Mouse (Mus musculus) testis, postnatal 14 days (tissue): ENCODE data around the gene Fbxo47.

Experiments used
- DNase-seq: peaks from one replicate; pipeline ENCODE4 v3.0.0; 2021; ENCODE audit warnings: low spot score

Gene Fbxo47

DNA sequence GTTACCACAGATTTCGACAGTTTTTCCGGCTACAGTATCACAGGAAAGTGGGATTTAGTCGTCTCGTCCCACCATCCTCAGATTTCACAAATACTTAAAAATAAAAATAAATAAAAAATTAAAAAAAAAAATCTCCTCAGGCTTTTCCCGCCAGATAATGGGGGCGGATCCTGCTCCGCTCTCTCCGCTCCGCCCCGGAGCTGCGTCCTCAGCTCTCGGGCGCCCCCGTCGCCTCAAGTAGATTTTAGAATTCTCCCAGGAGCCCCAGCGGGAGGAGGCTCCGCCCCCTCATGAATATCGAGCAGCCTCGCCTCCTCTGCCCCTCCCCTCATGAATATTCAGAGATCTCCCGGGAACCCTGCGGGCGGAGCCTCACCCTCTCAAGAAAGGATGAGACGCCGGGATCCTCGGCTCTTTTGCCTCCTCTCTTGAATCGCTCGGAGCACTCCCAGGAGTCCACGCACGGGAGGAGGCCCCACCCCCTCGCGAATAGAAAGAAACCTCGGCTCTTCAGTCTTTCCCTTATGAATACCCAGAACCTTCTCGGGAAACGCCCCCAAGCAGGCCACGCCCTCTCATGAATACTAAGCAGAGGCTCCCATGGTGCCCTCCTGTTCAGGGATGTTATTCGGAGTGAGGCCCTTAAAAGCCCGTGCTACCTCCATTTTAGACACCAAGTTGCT, at the start of gene Fbxo47:
TSS of gene Fbxo47 (minus strand) at position 237 of the 683 bp plus-strand sequence.
- peak; percentile 98 for DNase-seq

DNA sequence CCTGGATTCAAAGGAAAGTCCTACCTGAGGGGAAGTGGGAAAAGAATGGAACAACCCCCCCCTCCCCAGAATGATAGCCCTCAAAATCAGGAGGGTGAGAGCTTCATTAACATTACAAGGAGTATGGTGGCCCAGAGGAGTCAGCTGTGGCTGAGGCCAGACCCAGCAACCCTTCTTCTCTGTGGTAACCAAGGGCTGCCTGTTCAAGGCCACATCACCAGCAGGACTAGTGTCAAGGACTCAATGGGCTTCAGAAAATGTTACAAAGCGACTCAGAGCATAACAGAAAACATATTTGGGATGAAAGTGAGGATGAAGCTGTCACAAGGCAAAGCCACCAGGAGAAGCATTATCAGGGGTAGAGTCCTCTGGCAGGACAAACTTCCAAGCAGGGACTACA, 49.6 kb upstream of the Fbxo47 start:
- no peak for DNase-seq

DNA sequence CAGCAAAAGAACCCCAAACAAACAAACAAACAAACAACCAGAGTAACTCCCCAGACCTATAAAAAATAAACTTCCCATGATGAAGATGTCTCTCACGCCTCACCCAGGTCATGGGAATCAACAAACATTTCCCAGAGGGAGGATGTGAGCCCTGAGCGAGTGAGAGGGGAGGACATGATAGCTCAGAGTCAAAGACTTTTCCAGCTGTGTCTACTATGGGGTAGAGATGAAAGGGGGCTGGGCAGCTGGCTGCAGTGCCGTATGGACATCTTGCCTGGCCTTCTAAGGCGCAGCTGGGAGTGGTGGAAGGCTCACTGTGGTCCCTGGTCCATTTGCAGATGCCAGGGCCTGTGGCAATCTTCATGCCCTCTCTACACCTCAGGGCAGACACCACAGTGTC, 45.0 kb upstream of the Fbxo47 start:
- DNase-seq = no peak

DNA sequence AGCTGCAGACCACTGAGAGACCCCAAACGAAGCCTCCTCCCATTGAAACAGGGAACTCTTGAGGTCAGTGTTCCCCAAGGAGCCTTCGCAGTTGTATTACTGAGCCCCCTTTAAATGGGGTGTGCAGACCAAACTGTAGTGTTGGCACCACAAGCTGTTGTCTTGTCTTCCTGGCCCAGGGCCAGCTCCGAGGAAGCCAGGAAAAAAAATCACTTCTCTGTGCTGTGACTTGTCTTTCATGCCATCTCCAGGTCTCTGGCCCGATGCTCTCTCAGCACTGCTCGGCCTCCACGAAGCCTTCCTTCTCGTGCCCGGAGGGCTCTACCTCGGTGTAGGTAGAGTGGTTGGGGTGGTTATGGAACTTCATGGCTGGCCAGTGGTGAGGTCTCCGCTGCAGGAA, 40.3 kb upstream of the Fbxo47 start:
- DNase-seq = no peak

DNA sequence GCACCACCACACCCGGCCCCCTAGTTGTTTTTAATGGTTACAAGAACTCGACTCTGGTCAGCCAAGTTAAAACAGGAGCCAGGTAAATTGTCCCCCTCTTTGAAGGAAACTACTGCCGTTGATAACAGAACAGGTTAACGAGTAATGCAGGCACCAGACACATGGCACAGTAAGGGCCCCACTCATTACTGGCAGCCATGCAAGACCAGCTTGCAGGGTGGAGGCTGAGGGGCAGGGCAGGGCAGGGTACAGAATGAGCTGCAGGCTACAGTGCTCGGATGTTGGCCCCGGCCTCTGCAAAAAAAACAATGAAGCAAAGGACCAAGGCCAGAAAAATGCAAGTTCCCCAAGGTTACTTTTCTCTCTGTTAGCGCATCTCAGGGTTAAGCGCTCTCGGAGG, 39.7 kb upstream of the Fbxo47 start:
- DNase-seq = peak; percentile 22

DNA sequence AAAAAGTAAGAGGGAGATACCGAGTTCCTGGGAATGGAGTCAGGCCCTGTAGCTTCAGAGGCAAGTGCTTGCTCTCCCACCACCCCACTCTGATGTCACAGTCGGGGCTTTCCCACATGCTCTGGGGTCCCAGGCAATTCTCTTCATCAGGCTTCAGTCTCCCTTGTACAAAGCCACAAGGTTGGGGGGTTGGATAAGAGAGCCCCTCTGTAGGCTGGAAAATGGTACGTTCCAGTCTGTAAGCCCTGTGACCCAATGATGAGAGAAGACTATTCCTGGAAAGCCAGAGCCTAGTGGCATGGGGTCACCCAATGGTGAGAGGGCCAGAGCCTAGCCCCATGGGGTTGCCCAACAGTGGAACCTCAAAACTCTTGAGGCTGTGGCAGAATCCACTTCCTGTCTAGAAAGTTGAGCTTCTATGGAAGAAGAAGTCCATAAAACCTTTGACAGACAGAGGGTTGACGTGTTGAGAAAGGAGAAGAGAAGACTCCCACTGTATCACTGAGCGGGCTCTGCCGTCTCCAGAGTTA, 32.1 kb upstream of the Fbxo47 start:
- DNase-seq = no peak

DNA sequence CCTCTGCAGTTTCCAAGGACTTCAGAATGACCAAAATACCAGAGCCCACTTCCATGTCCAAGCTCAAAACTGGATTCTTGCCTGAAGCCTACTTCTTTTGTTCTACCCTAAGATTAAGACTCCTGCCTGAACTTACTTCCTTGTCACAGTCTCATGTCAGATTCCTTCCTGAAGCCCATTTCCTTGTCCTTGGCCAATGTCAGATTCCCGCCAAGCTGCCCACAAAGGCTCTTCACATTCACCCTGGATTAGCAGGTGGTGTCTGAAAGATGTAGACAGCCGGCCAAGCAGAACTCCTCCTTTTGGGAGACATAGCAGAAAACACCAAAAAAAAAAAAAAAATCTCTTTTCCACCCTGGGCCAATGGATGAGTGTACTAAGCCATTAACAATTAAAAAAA, 31.5 kb upstream of the Fbxo47 start:
- DNase-seq = no peak

DNA sequence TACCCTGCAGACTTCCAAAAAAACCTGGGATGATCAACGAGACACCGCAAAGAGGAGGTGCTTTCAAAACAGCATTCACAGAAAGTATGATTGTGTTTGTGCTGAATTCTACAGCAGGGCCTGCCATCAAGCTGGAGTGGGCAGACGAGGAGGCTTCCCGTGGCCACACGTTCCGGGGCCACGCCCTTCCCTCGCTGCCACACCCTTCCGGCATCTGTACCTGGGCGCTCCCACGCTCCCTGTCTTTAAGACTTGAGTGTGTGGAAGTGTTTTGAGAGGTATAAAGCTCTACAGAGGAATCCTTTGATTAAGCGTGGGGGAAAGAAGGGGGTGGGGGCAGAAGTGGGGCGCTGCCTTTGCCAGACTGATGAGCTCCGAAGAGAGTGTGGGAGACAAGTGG, 29.2 kb upstream of the Fbxo47 start:
- no peak for DNase-seq

DNA sequence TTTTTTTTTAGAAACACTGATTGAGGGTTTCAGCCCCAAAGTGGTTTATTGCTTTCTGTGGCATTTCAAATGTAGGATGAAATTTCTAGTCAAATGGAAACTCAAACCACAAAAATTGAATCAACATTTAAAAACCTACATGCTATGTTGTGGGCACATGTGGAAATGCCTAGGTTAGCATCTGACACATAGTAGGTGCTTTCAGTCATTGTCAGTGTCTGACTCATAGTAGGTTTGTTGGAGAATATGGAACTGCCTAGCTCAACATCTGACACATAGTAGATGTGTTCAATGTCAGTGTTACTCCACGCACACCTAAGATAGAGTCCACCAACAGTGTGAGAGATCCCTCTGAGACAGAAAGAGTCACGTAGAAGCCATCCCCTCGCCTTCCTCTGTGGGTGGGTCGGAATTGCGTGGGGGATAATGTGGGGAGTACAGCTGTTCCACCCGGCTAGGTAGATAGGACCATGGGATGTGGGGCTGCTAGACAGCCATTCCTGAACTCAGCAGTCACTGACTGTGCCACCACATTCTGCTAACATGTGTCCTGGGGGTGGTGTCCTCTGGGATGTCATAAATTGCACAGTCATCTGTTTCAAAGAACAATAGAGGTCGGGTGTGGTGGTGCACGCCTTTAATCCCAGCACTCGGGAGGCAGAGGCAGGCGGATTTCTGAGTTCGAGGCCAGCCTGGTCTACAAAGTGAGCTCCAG, 24.8 kb upstream of the Fbxo47 start:
- DNase-seq = no peak

DNA sequence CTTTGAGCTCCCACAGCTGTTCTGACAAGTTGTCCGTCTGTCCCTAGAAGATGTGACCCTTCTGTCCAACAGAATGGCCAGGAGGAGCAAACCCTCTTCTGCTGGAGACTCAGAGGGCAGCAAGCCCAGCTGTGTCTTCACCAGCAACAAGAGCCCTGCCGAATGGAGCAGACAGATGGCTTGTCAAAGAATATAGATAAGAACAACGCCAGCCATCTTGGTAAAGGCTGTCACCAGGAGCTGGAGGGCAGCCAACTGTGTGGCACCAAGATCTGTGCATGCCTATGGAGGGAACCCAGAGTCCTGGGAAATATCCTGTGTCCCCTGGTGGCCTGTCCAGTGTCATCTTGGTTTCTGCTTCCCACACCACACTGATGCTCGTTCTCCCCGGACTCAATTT, 24.0 kb upstream of the Fbxo47 start:
- DNase-seq = no peak

DNA sequence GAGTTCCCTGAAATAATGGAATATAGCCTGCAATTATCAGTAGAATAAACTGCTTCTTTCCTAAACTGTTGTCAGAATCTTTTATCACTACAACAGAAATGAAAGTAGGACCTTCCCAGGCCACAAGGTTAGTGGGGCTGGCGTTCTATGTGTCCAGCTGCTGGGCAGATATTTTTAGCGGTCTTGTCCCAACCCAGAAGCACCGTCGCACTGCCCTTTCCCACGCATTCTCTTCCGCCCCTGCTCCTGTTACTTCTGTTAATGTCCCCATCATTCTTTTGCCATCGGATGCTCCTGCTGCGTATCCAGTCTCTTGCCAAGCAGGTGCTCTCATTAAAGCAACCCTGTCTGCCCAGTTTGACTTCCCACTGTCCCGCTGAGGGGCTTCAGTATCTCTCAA, 23.0 kb upstream of the Fbxo47 start:
- DNase-seq = no peak

DNA sequence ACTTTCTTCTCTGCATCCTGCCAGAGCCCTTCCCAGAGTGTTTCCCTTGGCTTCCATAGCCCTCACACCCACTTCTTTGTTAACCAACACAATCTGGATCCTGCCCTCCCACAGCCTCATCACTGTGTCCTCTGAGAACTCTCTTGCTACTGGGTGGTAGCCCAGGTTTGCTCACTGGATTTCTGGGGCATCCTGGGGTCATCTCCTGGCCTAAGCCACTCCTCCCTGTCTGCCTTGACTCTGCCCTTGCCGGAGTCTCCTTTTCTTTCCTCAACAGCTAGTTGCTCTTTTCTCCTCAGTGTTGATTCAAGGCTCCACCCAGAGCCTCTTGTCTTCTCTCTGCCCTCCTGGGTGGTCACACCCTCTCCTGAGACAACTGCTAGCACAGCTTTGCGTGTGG, 22.0 kb upstream of the Fbxo47 start:
- no peak for DNase-seq

DNA sequence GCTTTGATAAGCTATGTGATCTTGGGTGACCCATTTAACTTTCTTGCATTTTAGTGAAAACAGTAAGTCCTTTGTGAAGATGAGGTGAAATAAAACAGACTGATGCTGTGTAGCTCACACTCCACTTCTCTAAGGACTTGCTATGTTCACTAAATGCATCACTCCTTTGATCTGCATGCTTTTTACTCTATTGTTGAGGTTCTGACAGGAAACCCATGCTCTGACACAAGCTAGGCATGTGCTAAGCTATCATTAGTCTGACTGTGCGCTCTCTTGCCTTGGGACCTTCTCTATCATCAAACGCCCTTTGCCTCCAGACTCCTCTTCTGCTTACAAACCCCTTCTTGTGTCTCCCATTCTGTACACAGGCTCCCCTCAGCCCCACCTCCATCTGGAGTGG, 21.6 kb upstream of the Fbxo47 start:
- DNase-seq = no peak

DNA sequence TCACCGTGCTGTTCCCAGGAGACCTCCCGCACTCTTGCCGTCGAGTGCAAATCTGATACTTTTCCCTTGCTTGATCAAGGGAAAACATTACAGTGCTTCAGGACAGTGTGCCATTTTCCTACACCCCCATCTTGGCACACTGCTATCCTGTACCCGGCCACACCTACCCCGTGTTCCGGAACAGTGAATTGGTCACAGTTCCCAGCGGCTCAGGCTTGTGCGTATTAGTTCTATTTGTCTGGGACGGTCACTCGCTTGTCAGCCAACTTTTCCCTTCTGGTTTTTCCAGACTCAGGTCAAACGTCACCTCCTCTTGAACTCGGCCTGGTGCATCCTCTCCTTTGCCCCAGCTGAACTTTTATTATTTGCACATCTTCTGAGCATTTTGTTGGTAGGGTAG, 20.8 kb upstream of the Fbxo47 start:
- no peak for DNase-seq

DNA sequence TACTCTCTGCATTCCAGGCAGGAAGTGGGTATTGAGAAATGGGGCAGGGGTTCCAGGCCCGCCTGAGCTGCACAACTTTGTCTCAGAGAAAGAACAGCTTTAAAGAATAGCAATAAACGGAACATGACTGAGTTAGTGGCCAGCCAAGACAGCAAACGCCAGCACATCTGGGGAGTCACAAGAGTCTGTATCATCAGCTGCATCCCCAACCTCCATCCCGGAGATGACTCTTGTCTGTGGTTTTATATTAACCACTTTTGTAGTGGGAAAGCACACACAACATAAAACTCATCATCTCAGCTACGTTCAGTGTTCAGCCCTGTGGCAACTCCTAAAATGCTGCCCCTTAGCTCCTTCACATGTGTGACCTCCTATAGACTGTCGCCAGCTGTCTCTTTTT, 17.9 kb upstream of the Fbxo47 start:
- DNase-seq = no peak

DNA sequence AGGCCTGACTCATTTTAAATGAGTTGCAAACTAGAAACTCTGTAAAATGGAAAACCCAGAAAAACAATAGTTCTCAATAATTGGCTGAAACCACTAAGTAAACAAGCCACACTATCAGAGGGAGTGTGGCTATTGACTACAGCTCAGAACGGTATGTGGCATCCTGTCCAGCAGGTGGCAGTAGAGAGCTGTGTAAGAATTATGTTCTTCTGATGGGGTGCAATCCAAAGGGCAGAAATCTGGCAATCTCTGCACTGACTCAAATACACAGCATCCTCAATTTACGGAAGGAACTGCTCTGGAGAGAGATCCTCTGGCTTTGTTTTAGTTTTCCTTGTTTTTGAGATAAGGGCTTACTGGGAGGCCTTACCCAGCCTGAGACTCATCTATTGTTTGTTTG, 15.9 kb upstream of the Fbxo47 start:
- DNase-seq = peak; percentile 75

DNA sequence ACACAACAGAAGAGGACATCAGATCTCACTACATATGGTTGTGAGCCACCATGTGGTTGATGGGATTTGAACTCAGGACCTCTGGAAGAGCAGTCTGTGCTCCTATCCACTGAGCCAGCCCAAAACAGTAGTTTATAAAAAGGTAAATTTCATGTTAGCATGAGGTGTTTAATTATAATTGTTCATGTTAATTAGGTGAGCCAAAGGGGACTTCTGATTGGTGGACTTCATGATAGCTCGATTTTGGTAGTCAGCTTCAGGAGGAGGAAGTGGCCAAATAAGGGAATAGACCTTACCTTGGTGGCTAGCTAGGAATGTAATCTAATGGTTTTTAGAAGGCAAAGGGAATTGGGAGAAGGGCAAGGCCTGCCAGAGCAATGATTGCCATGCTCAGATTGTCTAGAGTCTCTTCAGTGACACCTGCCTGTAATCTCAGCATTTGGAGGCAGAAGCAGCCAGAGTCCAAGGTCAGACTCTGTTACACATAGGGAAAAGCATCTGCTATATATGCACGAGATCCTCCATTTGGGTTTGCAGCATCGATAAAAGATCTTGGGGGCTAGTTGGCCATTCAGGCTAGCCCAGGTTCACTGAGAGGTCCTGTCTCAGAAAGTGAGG, 13.7 kb upstream of the Fbxo47 start:
- DNase-seq = no peak

DNA sequence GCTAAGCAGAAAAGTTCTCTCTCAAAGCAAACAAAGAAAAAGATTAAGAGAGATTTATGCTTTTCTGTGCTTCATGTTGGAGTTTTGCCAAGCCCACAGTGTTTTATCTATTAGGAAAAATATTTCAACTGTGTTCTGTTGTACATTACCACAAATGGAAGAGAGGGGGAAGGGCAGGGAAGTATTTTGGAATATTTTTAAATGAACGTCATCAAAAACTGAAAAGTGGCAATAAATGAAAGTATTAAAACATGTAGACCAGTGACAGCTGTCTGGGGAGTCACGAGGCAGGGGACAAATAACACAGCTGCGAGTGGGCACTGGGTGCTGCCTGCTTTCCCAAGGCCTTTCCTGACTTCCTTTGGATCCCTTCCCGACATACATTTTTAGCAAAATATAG, 12.7 kb upstream of the Fbxo47 start:
- no peak for DNase-seq

DNA sequence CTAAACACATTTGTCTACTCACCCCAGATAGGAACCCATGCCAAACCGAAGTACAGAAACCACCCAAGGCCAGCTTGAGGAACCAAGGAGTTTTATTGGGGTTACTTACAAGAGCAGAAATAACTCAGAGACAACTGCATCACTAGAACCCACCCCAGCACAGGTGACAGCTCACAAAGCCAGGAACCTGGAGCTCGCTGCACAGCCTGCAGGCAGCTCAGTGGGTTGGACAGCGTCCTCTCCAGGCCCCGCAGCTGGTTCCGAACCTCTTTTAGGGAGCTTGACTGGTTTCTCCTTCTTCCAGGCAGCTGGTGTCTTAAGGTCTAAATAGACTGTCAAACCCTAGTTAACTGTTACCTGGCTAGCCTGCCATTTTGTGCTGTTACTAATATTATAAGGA, 7.9 kb upstream of the Fbxo47 start:
- DNase-seq = no peak

DNA sequence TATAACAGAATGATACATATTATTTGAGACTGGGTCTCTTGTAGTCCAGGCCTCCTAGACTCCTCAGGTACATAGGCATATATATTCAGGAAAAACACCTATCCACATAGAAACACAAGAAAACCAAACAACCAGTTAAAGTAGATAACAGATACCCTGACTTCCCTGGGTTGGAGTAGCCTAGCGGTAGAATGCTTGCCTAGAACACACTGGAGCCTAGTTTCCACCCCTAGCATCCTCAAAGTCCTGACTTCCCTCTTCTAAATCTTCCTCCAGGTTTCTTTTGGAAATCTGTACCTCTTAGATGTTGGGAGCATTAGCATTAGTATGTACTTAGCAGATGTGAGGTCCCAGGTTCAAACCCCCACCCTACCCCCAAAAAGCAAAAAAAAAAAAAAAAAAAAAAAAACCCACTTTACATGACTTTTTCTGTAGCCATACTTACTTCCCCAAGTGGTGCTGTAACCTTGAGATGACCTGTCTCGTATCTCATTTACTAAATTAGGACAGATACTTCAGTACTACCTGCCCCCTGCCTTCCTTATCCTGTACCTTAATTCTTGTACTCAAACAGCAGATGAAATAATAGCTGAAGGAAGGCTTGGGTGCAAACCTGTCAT, 1.5 kb upstream of the Fbxo47 start:
- no peak for DNase-seq

DNA sequence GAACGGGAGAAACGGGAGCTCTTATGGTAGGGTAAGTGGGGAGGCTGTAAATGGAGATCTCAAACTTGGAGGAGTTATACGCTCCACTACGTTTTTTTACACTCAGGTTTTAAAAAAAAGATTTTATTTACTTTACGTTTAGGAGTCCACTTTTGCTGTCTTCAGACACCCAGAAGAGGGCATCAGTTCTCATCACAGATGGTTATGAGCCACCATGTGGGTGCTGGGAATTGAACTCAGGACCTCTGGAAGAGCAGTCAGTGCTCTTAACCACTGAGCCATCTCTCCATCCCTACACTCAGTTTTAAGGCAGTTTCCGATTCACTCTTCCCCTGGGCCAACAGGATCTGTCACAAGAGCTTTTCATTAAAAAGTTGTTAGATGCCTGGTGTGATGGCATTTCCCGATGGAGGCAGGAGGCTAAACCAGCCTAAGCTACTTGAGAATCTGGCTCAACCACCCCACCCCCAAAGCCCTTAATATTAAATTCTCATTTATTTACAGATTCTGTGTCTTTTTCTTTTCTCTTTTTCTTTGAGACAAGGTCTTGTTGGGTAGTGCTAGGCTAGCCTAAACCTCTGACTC, 739 bp upstream of the Fbxo47 start:
- DNase-seq = no peak

DNA sequence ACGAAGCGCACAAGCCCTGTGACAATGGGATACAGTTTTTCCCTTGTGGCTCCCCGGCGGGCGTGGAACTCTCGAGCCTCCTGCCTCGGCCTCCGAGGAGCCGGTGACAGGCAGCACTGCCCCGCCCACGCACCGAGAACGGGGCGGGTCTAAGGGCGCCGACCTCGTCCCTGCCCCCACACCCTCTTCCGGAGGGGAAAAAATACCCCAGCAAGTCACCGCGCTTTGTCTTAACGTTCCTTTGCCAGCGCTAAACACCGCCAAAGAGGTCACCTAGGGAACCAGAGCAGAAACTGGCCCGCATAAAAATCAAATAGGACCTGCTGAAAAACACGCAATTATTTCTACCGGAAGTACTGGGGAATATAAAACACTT, 424 bp downstream of the Fbxo47 start:
- DNase-seq = peak; percentile 90

DNA sequence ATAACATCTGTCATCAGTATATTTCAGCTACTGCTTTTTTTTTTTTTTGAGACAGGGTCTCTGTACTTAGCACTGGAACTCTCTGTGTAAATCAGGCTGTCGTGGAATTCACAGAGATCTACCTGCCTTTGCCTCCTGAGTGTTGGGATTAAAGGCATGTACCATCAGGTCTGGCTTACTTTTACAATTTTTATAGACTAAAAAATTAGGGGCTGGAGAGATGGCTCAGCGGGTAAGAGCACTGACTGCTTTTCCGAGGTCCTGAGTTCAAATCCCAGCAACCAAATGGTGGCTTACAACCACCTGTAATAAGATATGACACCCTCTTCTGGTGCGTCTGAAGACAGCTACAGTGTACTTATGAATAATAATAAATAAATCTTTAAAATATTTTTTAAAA, 3.6 kb downstream of the Fbxo47 start:
- no peak for DNase-seq
